Mouse (Mus musculus) embryonic facial prominence, embryonic 11.5 days (tissue): Measurements from ENCODE around the gene Bag6. TPM values are rescaled to one million over a fixed set of nuclear protein-coding genes. Genes with fewer than 3 reads are reported as not detected.

Experiments used
- ATAC-seq: fragments of 200-750 bp; cut with Nextera tagmentation; replicated peaks from 2 replicates; pipeline ENCODE4 v1.8.0; 2017; ENCODE audit warnings: low read depth; ENCODE audit not compliant: insufficient number of reproducible peaks, low FRiP score, low TSS enrichment
- DNase-seq: peaks from one replicate; pipeline ENCODE4 v3.0.0-alpha.2; 2015; ENCODE audit warnings: low spot score
- H3K27ac ChIP-seq: fragments of 300-500 bp; sonication (generic); replicated peaks from 2 replicates; pipeline ENCODE4 v1.5.1; 2014; ENCODE audit warnings: mild to moderate bottlenecking, low read depth, low read length, control low read depth
- H3K27me3 ChIP-seq: fragments of 300-500 bp; sonication (generic); 2 replicates; pipeline ENCODE4 v1.6.1; 2014; ENCODE audit warnings: mild to moderate bottlenecking, low read length, moderate library complexity, mixed read lengths; ENCODE audit not compliant: control insufficient read depth, insufficient read depth
- H3K36me3 ChIP-seq: fragments of 300-500 bp; sonication (generic); replicated peaks from 2 replicates; pipeline ENCODE4 v1.6.1; 2014; ENCODE audit warnings: low read depth, mild to moderate bottlenecking, low read length, moderate library complexity, mixed read lengths; ENCODE audit not compliant: control insufficient read depth, insufficient read depth
- H3K4me1 ChIP-seq: fragments of 300-500 bp; sonication (generic); 2 replicates; pipeline ENCODE4 v1.6.1; 2014; ENCODE audit warnings: low read length, mixed read lengths; ENCODE audit not compliant: control insufficient read depth, insufficient read depth
- H3K4me2 ChIP-seq: fragments of 300-500 bp; sonication (generic); 2 replicates; pipeline ENCODE4 v1.6.1; 2014; ENCODE audit warnings: low read depth, mild to moderate bottlenecking, control low read depth, low read length, moderate library complexity
- H3K4me3 ChIP-seq: fragments of 300-500 bp; sonication (generic); 2 replicates; pipeline ENCODE4 v1.5.1; 2014; ENCODE audit warnings: low read depth, low read length, control low read depth
- H3K9ac ChIP-seq: fragments of 300-500 bp; sonication (generic); replicated peaks from 2 replicates; pipeline ENCODE4 v1.6.1; 2014; ENCODE audit warnings: mild to moderate bottlenecking, control low read depth, low read length
- H3K9me3 ChIP-seq: fragments of 300-500 bp; sonication (generic); replicated peaks from 2 replicates; pipeline ENCODE4 v1.6.1; 2016; ENCODE audit warnings: mild to moderate bottlenecking, low read length, inconsistent platforms, mixed read lengths; ENCODE audit not compliant: control insufficient read depth
- WGBS: fragments of 180-500 bp; shearing (Covaris S2); extraction: QIAGEN DNeasy Blood & Tissue Kit; methylation state at CpG from one replicate; pipeline ENCODE4 v1.1.7; 2014; 5-methylcytosine and 5-hydroxymethylcytosine counted together
- polyA plus RNA-seq: library from polyadenylated mRNA; unstranded; fragments of >200 nt; fragmentation: Nextera tagmentation; extraction: Ambion mirVana; gene quantifications from 2 replicates; pipeline ENCODE4 v1.2.1, GENCODE M21; 2014

Bag6 gene
- polyA plus RNA-seq, 1 experiment from 2014 or later, result 101 TPM

DNA sequence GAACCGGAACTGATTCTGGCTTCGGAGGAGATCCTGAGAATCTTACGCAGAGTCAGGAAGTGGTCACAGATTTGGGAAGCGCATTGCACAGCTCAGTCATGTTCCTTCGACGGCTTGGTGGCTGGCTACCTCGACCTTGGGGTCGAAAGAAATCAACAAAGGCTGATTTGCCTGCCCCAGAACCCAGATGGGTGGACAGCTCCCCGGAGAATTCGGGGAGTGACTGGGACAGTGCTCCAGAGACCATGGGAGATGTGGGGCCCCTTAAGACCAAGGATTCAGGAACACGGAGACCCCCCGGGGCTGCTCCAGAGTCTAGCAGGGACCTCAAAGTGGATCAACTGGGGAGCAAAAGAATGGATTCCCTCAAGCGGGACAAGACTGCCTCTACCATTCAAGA lies 8.0 kb upstream of the Bag6 start:
- Histone ChIP-seq H3K4me2 (peak overlapping the region; percentile 64), H3K36me3 (peaks cover 4% of the 10 kb centered on the region; the same call in 1 of the 2 replicates), H3K27me3 (no peaks in the 10 kb centered on the region), H3K4me1 (peaks cover 5% of the 10 kb centered on the region; the same call in 1 of the 2 replicates), H3K9me3 (no peaks in the 10 kb centered on the region), H3K4me3 (peak overlapping the region; percentile 50), H3K27ac (no peak overlapping the region), H3K9ac (peak overlapping the region; percentile 77; the same call in 1 of the 2 replicates)
- DNase-seq, result no peak
- 66% methylated on average over 13 of the region's 13 CpGs for WGBS
- ATAC-seq, result no peak

DNA sequence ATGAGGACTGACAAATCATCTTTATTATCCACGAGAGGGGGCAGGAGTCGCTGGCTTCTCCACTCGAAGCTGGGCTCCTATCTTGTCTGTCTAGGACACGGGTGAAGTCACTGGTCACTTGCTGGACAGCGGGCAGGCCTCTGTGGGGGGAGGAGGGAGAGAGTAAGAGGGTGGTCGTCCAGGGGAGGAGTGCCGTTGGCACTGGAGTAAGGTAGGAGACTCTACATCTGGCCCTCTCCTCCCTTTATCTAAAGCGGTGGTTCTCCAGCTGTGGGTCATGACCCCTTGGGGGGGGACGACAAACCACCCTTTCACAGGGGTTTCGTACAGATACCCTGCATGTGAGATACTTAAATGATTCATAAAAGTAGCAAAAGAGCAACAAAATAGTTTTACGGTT lies 6.0 kb upstream of the Bag6 start:
- Histone ChIP-seq H3K4me1 (peaks cover 5% of the 10 kb centered on the region; the same call in 1 of the 2 replicates), H3K9ac (no peak overlapping the region), H3K27me3 (no peaks in the 10 kb centered on the region), H3K4me2 (no peak overlapping the region), H3K9me3 (no peaks in the 10 kb centered on the region), H3K4me3 (no peak overlapping the region), H3K36me3 (no peaks in the 10 kb centered on the region), H3K27ac (no peak overlapping the region)
- ATAC-seq (no peak), DNase-seq (no peak)
- WGBS, result 71% methylated on average over 11 of the region's 11 CpGs

DNA sequence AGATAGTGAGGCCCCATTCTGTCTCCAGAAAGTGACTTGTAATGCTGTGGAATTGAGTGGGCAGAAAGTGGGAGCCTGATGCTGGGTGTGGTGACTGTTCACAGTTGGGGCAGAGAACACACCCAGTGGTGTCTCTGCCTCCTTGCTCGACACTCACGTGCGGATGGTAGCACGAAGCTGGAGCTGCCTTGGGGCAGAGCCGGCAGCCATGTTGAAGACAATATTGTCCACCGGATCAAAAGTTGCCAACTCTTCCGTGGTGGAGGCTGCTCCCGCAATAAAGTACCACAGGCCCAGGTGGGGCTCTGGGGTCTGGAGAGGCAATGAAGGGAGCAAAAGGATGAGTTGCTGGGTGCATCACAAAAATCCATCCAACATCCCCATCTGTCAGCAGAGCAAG lies 3.9 kb upstream of the Bag6 start:
- ATAC-seq, result no peak
- DNase-seq, result no peak
- Histone ChIP-seq H3K4me1 (peaks cover 3% of the 10 kb centered on the region; the same call in 1 of the 2 replicates), H3K27ac (no peak overlapping the region), H3K9ac (no peak overlapping the region), H3K9me3 (no peaks in the 10 kb centered on the region), H3K4me2 (no peak overlapping the region), H3K4me3 (no peak overlapping the region), H3K36me3 (no peaks in the 10 kb centered on the region), H3K27me3 (no peaks in the 10 kb centered on the region)
- 89% methylated on average over 8 of the region's 8 CpGs for WGBS

DNA sequence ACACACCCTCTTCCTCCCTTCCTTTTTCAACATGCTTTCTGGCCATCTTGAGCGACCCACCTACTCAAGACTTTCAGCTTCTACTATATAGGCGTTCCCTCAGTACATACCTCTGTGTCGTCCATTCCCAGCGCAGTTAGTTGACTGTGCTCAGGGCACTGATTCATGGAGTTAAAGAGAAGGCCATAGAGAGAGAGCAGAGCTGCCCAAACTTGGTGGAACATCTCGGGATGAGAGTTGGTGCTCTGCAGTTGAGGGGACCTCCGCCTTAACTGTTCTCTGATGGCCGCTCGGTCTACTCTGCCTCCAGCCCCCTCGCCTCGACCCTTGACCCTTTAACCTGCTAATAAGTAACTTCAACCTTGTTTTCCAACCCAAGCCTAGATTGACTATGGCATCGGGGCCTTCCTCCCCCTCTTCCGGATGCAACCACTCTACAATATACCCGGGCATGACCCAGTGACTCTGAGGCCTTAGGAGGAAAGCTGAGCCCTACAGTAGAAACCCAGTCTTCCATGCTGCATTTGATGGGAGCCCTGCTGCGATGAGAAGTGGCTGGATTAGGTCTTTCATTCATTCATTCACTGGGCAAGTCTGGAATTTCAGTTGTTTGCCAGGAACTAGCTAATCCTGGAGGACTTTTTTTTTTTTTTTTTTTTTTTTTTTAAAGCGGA lies 3.3 kb upstream of the Bag6 start, which contains the start of gene Apom:
Gene Apom, minus strand, starts transcription at position 551 of the 674 bp plus-strand sequence.
- ATAC-seq (no peak), DNase-seq (no peak)
- peaks cover 3% of the 10 kb centered on the region; the same call in 1 of the 2 replicates for H3K4me1 ChIP-seq
- 74% methylated on average over 15 of the region's 15 CpGs for WGBS
- H3K27ac ChIP-seq, result no peak within 1 kb of the TSS
- H3K4me2 ChIP-seq, result no peak within 1 kb of the TSS
- no peaks in the 10 kb centered on the region for H3K9me3 ChIP-seq
- H3K36me3 ChIP-seq, result no peaks in the 10 kb centered on the region
- no peaks in the 10 kb centered on the region for H3K27me3 ChIP-seq
- H3K9ac ChIP-seq, result no peak within 1 kb of the TSS
- no peak within 1 kb of the TSS for H3K4me3 ChIP-seq

DNA sequence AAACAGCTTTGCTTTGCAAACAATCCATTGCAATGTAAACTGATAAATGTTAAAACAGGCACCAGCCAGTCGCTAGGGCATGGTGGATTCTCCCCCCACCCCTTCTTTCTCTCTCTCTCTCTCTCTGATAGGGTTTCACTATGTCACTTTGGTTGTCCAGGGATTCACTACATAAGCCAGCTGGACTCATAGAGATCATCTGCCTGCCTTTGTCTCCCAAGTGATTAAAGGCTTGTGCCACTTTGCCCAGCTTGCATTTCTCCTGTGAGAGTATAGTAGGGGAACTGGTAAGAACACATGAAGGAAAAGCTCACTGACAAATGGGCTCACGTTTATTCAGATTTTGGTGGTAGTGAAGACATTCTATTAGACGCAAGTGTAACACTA lies 2.8 kb upstream of the Bag6 start:
- H3K27ac ChIP-seq, result no peak overlapping the region
- no peaks in the 10 kb centered on the region for H3K9me3 ChIP-seq
- no peaks in the 10 kb centered on the region for H3K27me3 ChIP-seq
- 79% methylated on average over 3 of the region's 3 CpGs for WGBS
- no peak overlapping the region for H3K4me2 ChIP-seq
- no peak overlapping the region for H3K9ac ChIP-seq
- peaks cover 2% of the 10 kb centered on the region; the same call in 1 of the 2 replicates for H3K4me1 ChIP-seq
- no peak for DNase-seq
- no peak for ATAC-seq
- no peaks in the 10 kb centered on the region for H3K36me3 ChIP-seq
- no peak overlapping the region for H3K4me3 ChIP-seq

DNA sequence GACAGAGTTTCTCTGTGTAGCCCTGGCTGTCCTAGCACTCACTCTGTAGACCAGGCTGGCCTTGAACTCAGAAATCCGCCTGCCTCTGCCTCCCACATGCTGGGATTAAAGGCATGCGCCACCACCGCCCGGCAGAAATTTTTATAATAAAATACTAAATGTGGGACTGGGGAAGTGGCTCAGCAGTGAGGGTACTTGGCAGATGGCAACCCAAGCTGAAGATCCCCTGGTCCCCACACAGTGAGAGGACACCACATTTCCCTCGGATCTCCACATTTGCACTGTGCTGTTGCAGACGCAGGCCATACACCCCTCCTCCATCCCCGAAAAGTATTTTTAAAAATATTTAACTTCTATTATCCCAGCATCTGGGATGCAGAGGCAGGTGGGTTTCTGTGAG lies 1.5 kb upstream of the Bag6 start:
- Histone ChIP-seq H3K27me3 (no peaks in the 10 kb centered on the region), H3K9me3 (no peaks in the 10 kb centered on the region), H3K4me2 (no peak overlapping the region), H3K9ac (no peak overlapping the region), H3K27ac (no peak overlapping the region), H3K36me3 (no peaks in the 10 kb centered on the region), H3K4me1 (no peaks in the 10 kb centered on the region), H3K4me3 (no peak overlapping the region)
- WGBS, result 95% methylated on average over 7 of the region's 7 CpGs
- no peak for ATAC-seq
- DNase-seq, result no peak

DNA sequence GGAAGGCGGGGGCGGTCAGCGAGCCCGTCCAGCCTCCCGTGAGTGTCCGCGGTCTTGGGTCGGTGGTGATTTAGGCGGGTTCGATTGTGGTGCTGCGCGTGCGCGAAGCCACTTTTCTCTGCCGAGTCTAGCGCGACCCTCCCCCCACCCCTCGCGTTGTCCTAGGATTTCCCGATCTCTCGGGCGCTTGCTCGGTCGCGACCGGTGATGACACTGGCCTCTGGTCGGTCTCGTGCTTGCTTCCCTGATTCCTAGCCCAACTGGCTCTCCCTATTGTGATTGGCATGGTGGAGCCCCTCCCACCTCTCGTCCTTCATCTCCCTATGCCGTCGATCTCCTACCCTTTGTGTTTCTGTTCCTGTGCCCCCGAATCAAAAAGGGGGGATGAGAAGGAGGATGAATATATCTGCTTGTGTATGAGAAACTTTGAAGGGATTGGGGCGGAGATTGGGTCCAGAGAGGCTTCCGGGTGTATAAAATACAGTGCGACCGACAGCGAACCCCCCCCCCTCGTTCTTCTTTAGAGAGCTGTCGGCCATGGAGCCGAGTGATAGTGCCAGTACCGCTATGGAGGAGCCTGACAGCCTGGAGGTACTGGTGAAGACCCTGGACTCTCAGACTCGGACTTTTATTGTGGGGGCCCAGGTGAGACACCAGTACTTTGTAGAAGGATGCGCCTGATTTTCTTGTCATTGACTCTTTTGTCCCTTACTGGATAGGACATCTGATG lies 778 bp downstream of the Bag6 start:
- peak overlapping the region; percentile 83 for H3K4me3 ChIP-seq
- peak overlapping the region; percentile 86 for H3K9ac ChIP-seq
- peak overlapping the region; percentile 81 for H3K4me2 ChIP-seq
- peaks cover 11% of the 10 kb centered on the region for H3K36me3 ChIP-seq
- ATAC-seq (peak; percentile 61), DNase-seq (no peak)
- H3K4me1 ChIP-seq, result no peaks in the 10 kb centered on the region
- under 1% methylated on average over 34 of the region's 43 CpGs for WGBS
- no peaks in the 10 kb centered on the region for H3K27me3 ChIP-seq
- H3K27ac ChIP-seq, result peak overlapping the region; percentile 85
- H3K9me3 ChIP-seq, result no peaks in the 10 kb centered on the region

DNA sequence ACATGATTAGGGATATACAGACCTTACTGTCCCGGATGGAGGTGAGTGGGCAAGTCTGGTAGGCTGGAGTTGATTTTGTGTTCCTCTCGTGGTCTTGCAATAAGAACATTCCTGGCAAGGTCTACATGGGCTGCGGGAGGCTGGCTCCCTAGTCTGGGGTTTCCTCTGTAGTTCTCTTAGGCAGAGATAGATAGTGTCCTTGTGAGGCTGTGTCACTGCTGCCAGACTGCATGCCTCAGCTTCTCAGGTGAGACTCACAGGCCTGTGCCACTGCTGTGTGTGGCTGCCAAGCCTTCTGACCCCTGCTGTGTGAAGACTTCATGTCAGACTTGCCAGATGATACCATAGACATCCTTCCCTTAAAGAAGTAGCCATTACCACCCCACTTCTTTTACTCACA lies 4.3 kb downstream of the Bag6 start:
- no peaks in the 10 kb centered on the region for H3K4me1 ChIP-seq
- WGBS, result 93% methylated on average over 3 of the region's 3 CpGs
- no peak overlapping the region for H3K4me3 ChIP-seq
- H3K9me3 ChIP-seq, result no peaks in the 10 kb centered on the region
- ATAC-seq, result no peak
- no peak overlapping the region for H3K9ac ChIP-seq
- DNase-seq, result no peak
- H3K27me3 ChIP-seq, result no peaks in the 10 kb centered on the region
- no peak overlapping the region for H3K27ac ChIP-seq
- H3K36me3 ChIP-seq, result peaks cover 43% of the 10 kb centered on the region
- H3K4me2 ChIP-seq, result no peak overlapping the region
